Mouse (Mus musculus) E14TG2a.4 (cell line): ENCODE data around the gene Tmem110.

Experiments
- H3K27me3 ChIP-seq: 2 replicates; pipeline ENCODE4 v1.6.1; 2014; ENCODE audit warnings: low read length, control low read depth; ENCODE audit not compliant: insufficient read depth
- H3K36me3 ChIP-seq: 2 replicates; pipeline ENCODE4 v1.6.1; 2014; ENCODE audit warnings: low read length, control low read depth; ENCODE audit not compliant: insufficient read depth
- H3K4me1 ChIP-seq: replicated peaks from 2 replicates; pipeline ENCODE4 v1.6.1; 2014; ENCODE audit warnings: low read depth, low read length, control low read depth
- H3K4me3 ChIP-seq: replicated peaks from 2 replicates; pipeline ENCODE4 v1.5.1; 2014; ENCODE audit warnings: mild to moderate bottlenecking, low read length
- H3K9me3 ChIP-seq: 2 replicates; pipeline ENCODE4 v1.6.1; 2014; ENCODE audit warnings: low read length, control low read depth
- CTCF ChIP-seq: conservative IDR thresholded peaks from 2 replicates; pipeline ENCODE4 v1.5.1; 2014; ENCODE audit warnings: low read length
- NANOG ChIP-seq: IDR thresholded peaks from 2 replicates; pipeline ENCODE4 v1.6.1; 2014; ENCODE audit warnings: borderline replicate concordance, low read length, mixed read lengths
- POU5F1 ChIP-seq: IDR thresholded peaks from 2 replicates; pipeline ENCODE4 v1.6.1; 2014; ENCODE audit warnings: low read length, borderline replicate concordance

Tmem110 gene

DNA sequence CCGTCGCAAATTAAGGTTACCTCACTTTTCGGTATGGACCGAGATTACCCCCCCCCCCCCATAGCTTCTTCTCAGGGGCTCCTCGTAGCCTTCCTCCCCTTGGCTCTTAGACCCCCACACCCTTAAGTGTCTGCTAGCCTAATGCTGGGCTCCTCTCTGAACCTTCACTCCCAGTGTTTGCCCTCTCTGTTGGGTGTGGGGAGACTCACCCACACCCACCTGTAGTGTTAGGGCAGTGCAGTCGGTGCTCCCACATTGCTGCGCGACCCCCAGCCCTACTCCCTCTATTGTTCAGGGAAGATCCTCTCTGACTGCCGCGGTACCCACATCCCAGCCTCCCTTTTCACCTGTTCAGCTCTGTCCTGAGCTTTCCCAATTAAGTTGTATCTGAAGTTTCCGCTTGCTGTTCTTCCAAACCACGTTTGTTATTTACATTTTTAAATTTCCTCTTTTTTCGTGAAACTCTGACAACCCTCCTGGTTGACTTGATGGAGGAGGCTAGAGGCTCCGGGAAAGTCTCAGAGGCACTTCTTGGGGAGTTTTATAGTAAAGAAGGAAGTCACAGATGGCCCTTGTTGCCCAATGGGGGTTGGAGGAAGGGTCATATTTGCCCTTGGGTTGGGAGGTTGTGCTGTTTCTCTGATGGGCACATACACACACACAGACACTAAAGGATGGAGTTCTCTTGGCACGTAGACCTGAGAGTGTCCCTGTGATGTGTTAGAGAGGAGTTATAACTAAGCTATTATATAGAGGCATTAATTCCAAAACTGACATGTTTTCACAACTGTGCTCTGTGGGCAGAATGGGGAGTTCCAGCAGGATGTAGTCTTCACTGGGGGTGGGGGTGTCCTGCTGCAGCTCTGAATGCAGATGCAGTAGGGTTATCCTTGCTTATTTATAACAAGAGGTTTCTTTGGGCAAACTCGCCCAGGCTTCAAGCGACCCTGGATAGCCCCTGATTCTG, 1.1 kb downstream of the Tmem110 start:
- Histone ChIP-seq H3K4me1 (peaks cover 23% of the 10 kb centered on the region), H3K9me3 (no peaks in the 10 kb centered on the region), H3K4me3 (peak overlapping the region; percentile 94), H3K36me3 (no peaks in the 10 kb centered on the region), H3K27me3 (no peaks in the 10 kb centered on the region)
- TF ChIP-seq NANOG (no peak), POU5F1 (no peak), CTCF (no peak)

DNA sequence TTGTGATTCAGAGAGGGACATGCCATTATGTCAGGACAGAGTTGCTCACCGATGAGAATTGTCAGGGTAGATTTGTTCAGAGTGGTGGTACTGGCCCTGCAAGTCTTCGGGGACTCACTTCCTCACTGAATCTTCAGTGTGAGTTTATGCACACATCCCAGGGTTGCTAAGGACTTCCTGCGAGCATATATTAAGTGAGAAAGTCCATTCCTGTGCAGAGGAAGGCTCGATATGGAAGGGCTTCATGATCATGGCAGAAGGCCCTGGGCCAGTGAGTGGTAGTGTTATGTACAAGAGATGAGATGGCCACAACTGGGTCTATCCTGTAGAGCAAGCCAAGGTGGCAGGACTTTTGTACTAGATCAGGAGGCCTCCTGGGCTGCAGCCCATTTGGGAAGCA, 2.1 kb downstream of the Tmem110 start:
- Histone ChIP-seq H3K36me3 (no peaks in the 10 kb centered on the region), H3K4me1 (peaks cover 23% of the 10 kb centered on the region), H3K9me3 (no peaks in the 10 kb centered on the region), H3K27me3 (no peaks in the 10 kb centered on the region), H3K4me3 (no peak overlapping the region)
- no peak for TF ChIP-seq CTCF
- TF ChIP-seq NANOG, result no peak
- TF ChIP-seq POU5F1, result no peak

DNA sequence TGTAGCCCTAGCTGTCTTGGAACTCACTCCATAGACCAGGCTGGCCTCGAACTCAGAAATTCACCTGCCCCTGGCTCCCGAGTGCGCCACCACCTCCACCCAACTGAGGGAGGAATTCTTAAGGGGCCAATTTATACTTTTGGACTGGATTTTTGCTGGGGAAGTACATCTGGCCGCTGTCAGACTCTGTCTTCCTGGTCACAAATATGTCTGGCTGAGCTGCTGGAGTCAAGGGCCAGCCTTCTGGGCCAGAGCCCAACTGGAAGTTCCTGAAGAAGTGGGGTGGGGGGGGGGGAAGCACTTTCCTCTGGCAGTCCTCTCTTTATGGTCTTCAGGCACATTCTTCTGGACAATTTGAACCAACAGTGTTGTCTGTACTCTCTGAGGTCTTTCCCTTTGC, 2.7 kb downstream of the Tmem110 start:
- Histone ChIP-seq H3K9me3 (no peaks in the 10 kb centered on the region), H3K4me1 (peaks cover 23% of the 10 kb centered on the region), H3K4me3 (no peak overlapping the region), H3K36me3 (no peaks in the 10 kb centered on the region), H3K27me3 (no peaks in the 10 kb centered on the region)
- TF ChIP-seq CTCF (no peak), POU5F1 (no peak), NANOG (no peak)

DNA sequence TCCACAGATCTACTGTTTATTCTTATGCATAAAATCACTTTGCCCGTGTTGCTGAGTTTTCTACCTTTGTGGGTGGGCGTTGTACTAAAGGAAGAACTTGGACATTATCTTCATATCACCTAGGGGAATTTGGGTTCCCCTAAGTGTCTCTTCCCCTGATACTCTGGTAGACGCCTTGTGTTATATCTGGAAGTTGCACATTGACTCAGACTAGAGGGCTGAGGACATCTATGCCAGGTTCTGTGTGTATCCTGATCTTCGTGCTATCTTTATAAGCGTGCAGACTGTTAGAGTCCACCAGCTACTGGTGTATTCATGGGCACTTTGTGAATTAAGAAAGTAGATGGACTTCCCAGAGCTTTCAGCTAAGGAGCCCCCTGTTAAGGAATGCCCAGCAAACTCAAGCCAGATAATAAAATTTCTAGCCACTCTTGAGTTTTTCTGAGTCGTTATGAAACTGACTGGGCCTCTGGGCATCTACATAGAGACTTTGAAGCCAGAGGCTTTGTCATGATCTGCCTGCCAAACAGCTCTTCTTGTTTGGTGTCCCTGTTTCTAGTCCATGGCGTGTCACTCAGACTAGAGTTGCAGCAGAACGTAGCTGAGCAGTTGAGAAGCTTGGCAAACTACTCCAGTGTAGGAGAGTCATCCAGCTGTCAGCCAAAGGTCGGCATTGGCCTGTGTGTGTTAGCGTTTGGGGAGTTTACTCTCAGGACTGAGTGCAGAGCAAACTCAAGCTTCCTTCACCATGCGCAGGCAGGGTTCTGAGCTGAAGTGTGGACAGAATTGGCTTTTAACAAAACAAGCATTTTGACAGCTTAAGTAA, 3.5 kb downstream of the Tmem110 start:
- no peaks in the 10 kb centered on the region for H3K9me3 ChIP-seq
- TF ChIP-seq POU5F1 (no peak), CTCF (no peak), NANOG (no peak)
- no peaks in the 10 kb centered on the region for H3K36me3 ChIP-seq
- peaks cover 23% of the 10 kb centered on the region for H3K4me1 ChIP-seq
- no peaks in the 10 kb centered on the region for H3K27me3 ChIP-seq
- H3K4me3 ChIP-seq, result no peak overlapping the region

DNA sequence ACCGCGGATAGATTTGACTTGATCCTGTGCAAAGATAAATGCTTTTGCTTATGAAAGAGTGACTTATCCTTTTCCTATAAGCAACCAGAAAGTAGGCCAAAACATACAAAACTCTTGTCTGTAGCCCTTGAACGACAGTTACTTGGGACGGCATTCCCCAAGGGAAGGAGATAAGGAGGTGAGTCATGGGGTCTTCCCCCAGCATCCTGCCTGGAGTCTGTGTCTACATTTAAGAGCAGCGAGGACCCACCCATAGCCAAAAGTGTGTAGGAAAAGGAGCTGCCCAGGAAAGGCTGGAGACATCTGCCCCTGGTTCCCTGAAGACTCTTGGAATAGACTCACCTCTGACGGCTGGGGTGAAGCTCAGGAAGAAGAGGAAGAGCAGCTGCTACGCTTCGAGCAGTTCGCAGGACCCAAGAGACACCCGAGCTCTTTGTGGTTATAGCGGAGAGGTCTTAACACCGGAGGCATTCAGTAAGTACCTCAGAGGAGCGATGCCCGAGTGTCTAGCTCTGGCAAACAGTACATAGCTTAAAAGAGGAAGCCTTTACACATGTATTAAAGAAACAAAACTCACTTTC, 12.1 kb downstream of the Tmem110 start:
- TF ChIP-seq CTCF, result no peak
- TF ChIP-seq POU5F1, result no peak
- no peak for TF ChIP-seq NANOG
- no peak overlapping the region for H3K4me3 ChIP-seq
- no peaks in the 10 kb centered on the region for H3K9me3 ChIP-seq
- no peaks in the 10 kb centered on the region for H3K27me3 ChIP-seq
- peaks cover 36% of the 10 kb centered on the region for H3K36me3 ChIP-seq
- H3K4me1 ChIP-seq, result no peaks in the 10 kb centered on the region

DNA sequence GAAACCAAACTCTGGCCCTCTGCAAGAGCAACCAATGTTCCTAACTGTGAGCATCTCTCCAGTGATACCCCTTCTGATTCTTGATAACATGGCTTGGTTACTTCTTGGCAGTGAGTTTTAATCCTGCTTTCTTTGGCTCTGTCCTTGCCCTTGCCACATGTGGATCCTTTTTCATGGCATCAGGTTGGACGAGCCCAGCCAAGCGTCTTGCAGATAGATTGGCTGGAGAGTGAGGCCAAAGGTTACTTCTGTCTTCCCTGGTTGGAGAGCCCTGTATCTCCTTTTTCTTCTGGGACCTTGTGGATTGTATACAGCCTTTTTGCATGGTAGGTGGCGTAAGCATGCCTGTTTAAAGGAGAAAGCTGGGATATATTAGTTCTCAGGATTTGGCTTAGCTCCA, 18.3 kb downstream of the Tmem110 start:
- Histone ChIP-seq H3K36me3 (peaks cover 9% of the 10 kb centered on the region), H3K27me3 (no peaks in the 10 kb centered on the region), H3K4me1 (peaks cover 11% of the 10 kb centered on the region), H3K4me3 (no peak overlapping the region), H3K9me3 (no peaks in the 10 kb centered on the region)
- no peak for TF ChIP-seq CTCF
- TF ChIP-seq POU5F1, result no peak

DNA sequence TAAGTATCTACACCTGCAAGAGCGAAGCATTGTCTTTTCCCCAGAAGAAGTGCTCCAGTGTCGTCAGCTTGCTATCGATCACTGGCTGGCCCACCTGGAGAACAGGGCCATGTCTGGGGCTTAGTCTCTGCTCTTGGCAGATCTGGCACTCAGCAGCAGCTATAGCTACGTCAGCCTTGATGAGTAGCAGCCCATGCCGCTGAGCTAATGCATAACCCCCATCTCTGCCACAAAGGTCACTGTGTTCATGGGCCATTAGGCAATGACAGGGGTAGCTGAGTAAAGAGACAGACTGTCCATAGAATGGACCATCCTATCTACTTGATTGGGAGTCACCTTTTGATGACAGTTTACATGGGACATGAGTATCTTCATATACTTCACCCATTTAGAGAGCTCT, 25.1 kb downstream of the Tmem110 start:
- Histone ChIP-seq H3K4me3 (no peak overlapping the region), H3K9me3 (no peaks in the 10 kb centered on the region), H3K27me3 (no peaks in the 10 kb centered on the region), H3K36me3 (peaks cover 12% of the 10 kb centered on the region; the same call in 1 of the 2 replicates), H3K4me1 (peaks cover 5% of the 10 kb centered on the region)
- no peak for TF ChIP-seq CTCF
- TF ChIP-seq NANOG, result no peak
- TF ChIP-seq POU5F1, result no peak

DNA sequence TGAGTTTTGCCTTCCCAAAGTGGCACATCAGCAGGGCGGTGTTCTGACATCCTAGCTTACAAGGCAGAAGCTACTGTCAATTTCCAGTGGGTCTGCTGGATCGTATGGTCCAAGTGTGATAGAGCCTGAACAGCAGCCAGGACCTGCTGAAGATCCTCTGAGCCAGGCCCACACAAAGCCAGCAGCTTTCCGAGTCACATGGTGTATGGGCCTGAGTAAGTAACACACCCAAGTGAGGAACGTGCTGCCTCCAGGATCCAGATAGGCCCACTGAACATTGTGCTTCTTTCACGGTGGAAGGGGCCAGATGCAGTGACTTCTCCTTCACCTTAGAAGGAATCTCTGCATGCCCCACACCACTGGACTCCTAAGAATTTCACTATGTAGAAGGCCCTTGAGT, 26.9 kb downstream of the Tmem110 start:
- peaks cover 8% of the 10 kb centered on the region; the same call in 1 of the 2 replicates for H3K36me3 ChIP-seq
- TF ChIP-seq POU5F1 (no peak), CTCF (no peak), NANOG (no peak)
- no peak overlapping the region for H3K4me3 ChIP-seq
- peaks cover 5% of the 10 kb centered on the region for H3K4me1 ChIP-seq
- H3K27me3 ChIP-seq, result no peaks in the 10 kb centered on the region
- no peaks in the 10 kb centered on the region for H3K9me3 ChIP-seq
